1 mouse cellular context compared by ENCODE assay signal in genomic region chr16:19062557-19063400, GRCm38 (mm10).
A peak's percentile ranks its signal among the peaks of the same experiment; 100 is the strongest.
TF ChIP-seq lines count a peak whose summit lies in the region.

No protein-coding gene starts in this region.

TF ChIP-seq in CH12.LX, 34 proteins besides CTCF, POLR2A, EP300 and RAD21 (continued from another document):
- TF ChIP-seq RCOR1 (conservative IDR thresholded peaks at IDR 0.05; ENCODE audit: low read depth, low read length) (peak; percentile 35; the same call in 1 of the 2 replicates), NRF1 (IDR thresholded peaks at IDR 0.05; ENCODE audit: low read depth, low read length) (no peak), HCFC1 (IDR thresholded peaks at IDR 0.05; ENCODE audit: low read depth, low read length) (0 out of 2 replicates have a peak, but pooled peaks have one; percentile 37), IRF4 (IDR thresholded peaks at IDR 0.05; ENCODE audit: low read depth, low read length) (peak; percentile 9; the same call in 1 of the 2 replicates), KAT2A (IDR thresholded peaks at IDR 0.05; ENCODE audit: insufficient replicate concordance, low read length) (0 out of 2 replicates have a peak, but pooled peaks have one; percentile 53), ZNF384 (IDR thresholded peaks at IDR 0.05; ENCODE audit: low read depth, low read length) (no peak)
